Mouse (Mus musculus) E14TG2a.4 (cell line): ENCODE results near the gene Olfr513.
A peak's percentile ranks its signal among the peaks of the same experiment; 100 is the strongest.

ENCODE experiments used
- H3K27me3 ChIP-seq: 2 replicates; pipeline ENCODE4 v1.6.1; 2014; ENCODE audit warnings: low read length, control low read depth; ENCODE audit not compliant: insufficient read depth
- H3K36me3 ChIP-seq: 2 replicates; pipeline ENCODE4 v1.6.1; 2014; ENCODE audit warnings: low read length, control low read depth; ENCODE audit not compliant: insufficient read depth
- H3K4me1 ChIP-seq: replicated peaks from 2 replicates; pipeline ENCODE4 v1.6.1; 2014; ENCODE audit warnings: low read depth, low read length, control low read depth
- H3K4me3 ChIP-seq: replicated peaks from 2 replicates; pipeline ENCODE4 v1.5.1; 2014; ENCODE audit warnings: mild to moderate bottlenecking, low read length
- H3K9me3 ChIP-seq: 2 replicates; pipeline ENCODE4 v1.6.1; 2014; ENCODE audit warnings: low read length, control low read depth
- CTCF ChIP-seq: conservative IDR thresholded peaks from 2 replicates; pipeline ENCODE4 v1.5.1; 2014; ENCODE audit warnings: low read length
- NANOG ChIP-seq: IDR thresholded peaks from 2 replicates; pipeline ENCODE4 v1.6.1; 2014; ENCODE audit warnings: borderline replicate concordance, low read length, mixed read lengths
- POU5F1 ChIP-seq: IDR thresholded peaks from 2 replicates; pipeline ENCODE4 v1.6.1; 2014; ENCODE audit warnings: low read length, borderline replicate concordance

The Olfr513 gene

GRCm38 (mm10) chr7:108750673-108751072 lies at the start of gene Olfr513:
Olfr513 (plus strand) TSS chr7:108750973.
- TF ChIP-seq NANOG (no peak), POU5F1 (no peak), CTCF (no peak)
- Histone ChIP-seq H3K27me3 (no peaks in the 10 kb centered on the region), H3K4me3 (no peak within 1 kb of the TSS), H3K4me1 (no peaks in the 10 kb centered on the region), H3K9me3 (no peaks in the 10 kb centered on the region), H3K36me3 (no peaks in the 10 kb centered on the region)

- Histone ChIP-seq H3K36me3 (no peaks in the 10 kb centered on the region), H3K9me3 (peaks cover 11% of the 10 kb centered on the region), H3K4me3 (no peak within 1 kb of the TSS), H3K4me1 (no peaks in the 10 kb centered on the region), H3K27me3 (no peaks in the 10 kb centered on the region)
- no peak for TF ChIP-seq POU5F1
- no peak for TF ChIP-seq NANOG
- no peak for TF ChIP-seq CTCF
Observed at GRCm38 (mm10) chr7:108713020-108713419, 37.8 kb upstream of the Olfr513 start, which contains the start of gene Olfr512. Olfr512 (plus strand) TSS chr7:108713320.

GRCm38 (mm10) chr7:108760411-108760810 lies 9.6 kb downstream of the Olfr513 start:
- Histone ChIP-seq H3K4me1 (no peaks in the 10 kb centered on the region), H3K36me3 (no peaks in the 10 kb centered on the region), H3K4me3 (no peak overlapping the region), H3K9me3 (no peaks in the 10 kb centered on the region), H3K27me3 (no peaks in the 10 kb centered on the region)
- TF ChIP-seq POU5F1 = no peak
- peak; percentile 31; the same call in 1 of the 2 replicates for TF ChIP-seq NANOG
- TF ChIP-seq CTCF = peak; percentile 27; the same call in 1 of the 2 replicates

DNA sequence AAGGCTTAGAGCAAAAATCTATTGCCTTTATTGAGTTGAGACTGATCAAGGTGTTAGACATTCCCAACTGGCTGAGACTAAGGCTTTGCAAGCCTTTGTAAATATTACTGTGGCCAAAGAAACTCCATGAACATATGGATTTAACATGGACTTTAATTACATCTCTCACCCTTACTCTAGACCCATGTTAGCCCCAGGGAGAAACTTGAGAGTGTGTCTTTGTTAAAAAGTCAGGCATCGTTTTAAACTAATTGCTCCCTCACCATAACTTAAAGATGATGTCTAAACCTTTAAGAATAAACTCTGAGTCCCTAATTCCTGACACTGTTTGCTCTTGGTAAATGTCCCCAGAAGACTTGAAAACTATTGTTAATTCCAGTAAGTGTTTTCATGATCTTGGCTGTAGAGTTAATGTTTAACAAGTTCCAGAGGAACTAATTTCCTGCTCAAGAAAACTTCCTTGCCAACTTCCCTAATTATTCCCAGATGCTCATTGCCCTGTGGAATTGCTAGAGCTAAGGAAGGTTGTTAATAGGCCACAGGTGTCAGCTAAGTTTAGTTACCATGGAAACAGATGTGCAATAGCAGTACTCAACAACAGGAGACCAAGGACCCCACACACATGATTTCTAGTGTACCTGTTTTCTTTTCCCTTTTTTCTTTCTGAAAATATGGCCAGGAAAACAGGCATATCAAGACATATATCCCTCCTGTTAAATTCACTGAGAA lies 46.6 kb downstream of the Olfr513 start:
- H3K4me1 ChIP-seq = no peaks in the 10 kb centered on the region
- TF ChIP-seq CTCF = no peak
- no peak for TF ChIP-seq NANOG
- no peak for TF ChIP-seq POU5F1
- H3K27me3 ChIP-seq = no peaks in the 10 kb centered on the region
- no peaks in the 10 kb centered on the region for H3K36me3 ChIP-seq
- no peaks in the 10 kb centered on the region for H3K9me3 ChIP-seq
- H3K4me3 ChIP-seq = no peak overlapping the region
